Mouse (Mus musculus): ENCODE results near the gene Abhd5. TPM values are rescaled to one million over a fixed set of nuclear protein-coding genes. Genes with fewer than 3 reads are reported as not detected.
A peak's percentile ranks its signal among the peaks of the same experiment; 100 is the strongest.

Abhd5 gene
- total RNA-seq, 2 experiments from 2014 or later: 49.9 TPM

- no peak for ATAC-seq (replicated peaks; ENCODE audit: low FRiP score, poor library complexity, severe bottlenecking)
Observed at GRCm38 (mm10) chr9:122345291-122345690, 6.1 kb upstream of the Abhd5 start.

- ATAC-seq (replicated peaks; ENCODE audit: low FRiP score, poor library complexity, severe bottlenecking): no peak
Observed at GRCm38 (mm10) chr9:122346059-122346458, 5.3 kb upstream of the Abhd5 start.

DNA sequence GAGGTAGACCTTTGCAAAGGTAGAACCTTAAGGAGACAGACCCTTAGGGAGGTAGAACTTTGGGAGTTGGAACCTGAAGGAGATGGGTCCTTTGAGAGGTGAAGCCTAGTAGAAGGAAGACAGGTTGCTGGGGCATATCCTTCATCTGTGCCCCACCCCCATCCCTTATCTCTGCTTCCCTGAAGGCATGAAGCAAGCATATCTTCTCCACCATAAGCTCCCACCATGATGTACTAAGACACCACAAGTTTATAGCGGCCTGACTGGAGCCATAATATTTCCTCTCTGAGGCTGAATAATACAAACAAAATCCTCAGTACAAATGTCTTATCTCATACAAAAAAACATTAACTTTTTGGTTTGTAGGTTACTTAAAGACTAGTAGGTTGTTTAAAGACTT, 3.5 kb upstream of the Abhd5 start:
- peak; percentile 72 for ATAC-seq (replicated peaks; ENCODE audit: low FRiP score, poor library complexity, severe bottlenecking)

DNA sequence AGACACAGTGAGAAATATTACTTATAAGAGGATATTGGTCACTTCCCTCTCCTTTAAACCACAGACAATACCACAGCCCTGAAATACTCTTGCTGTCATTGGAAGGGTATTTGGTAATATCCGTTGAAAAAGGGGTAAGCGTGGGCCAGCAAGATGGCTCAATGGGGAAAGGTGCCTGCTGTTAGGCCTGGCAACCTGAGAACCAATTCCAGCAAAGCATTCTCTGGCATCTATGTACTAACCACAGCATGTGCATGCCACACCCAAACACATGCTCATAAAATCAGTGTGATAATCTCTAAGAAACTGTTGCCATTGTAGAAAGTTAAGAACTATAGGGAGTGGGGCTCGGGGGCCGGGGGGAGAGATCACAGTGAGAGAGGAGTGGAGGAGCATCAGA, 2.1 kb upstream of the Abhd5 start:
- no peak for ATAC-seq (replicated peaks; ENCODE audit: low FRiP score, poor library complexity, severe bottlenecking)

- ATAC-seq (replicated peaks; ENCODE audit: low FRiP score, poor library complexity, severe bottlenecking): no peak
Observed at GRCm38 (mm10) chr9:122350396-122351130, 845 bp upstream of the Abhd5 start.

- peak; percentile 7; the same call in 1 of the 2 replicates for ATAC-seq (replicated peaks; ENCODE audit: low FRiP score, poor library complexity, severe bottlenecking)
Observed at GRCm38 (mm10) chr9:122352025-122352392, 601 bp downstream of the Abhd5 start.

DNA sequence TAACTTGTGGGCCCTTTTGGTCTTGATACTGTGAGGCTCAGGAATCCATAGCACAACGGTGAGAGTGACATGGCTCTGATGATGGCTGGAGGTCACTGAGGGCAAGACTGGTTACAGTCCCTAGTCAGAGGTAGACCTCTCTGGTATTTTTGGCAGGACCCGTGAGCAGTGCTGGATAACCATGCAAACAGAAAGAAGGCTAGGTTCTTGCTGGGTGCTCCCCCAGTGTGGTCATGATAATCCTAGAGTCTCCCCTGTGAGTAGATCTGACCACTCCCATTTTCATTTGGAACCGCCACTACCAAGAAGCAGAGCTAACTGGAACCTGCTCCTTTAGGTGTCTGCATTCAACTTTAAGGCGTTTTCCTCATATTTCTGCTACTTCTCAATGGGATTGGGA, 1.5 kb downstream of the Abhd5 start:
- no peak for ATAC-seq (replicated peaks; ENCODE audit: low FRiP score, poor library complexity, severe bottlenecking)

- ATAC-seq (replicated peaks; ENCODE audit: low FRiP score, poor library complexity, severe bottlenecking): no peak
Observed at GRCm38 (mm10) chr9:122354240-122354639, 2.8 kb downstream of the Abhd5 start.

DNA sequence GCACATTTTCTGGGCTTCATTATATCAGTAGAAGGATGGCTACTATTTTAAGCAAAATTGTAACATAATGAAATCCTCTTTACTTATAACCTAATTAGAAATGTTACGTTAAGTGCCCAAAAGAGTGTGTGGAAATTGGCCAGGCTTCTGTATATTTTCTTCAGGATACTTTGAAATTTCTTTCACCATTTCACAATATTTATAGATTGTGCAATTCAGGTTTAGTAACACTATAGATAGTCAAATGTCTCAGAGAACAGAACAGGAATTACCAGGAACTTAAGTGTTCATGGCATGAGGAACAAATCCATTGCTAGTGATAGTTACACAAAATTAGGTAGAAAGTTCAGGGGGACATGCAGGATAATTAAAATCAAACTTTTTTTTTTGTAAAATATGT, 5.7 kb downstream of the Abhd5 start:
- ATAC-seq (replicated peaks; ENCODE audit: low FRiP score, poor library complexity, severe bottlenecking): no peak

DNA sequence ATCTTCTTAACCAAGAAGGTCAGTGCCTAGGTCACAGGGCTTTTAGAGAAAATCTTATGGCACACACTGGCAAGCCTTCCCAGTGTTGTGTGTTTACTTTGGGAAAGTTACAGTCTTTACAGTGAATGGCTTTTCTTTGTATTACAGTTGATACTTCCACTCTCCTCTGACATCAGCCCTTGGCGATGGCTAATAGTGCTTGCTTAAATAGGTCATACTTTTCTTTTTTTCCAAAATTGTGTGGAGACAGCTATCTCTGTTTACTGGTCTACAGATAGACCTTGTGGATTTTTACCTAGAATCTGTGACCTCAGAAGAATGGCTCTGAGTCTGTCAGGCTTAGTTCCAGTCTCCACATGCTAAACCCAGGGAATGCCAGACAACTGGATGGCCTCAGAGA, 6.2 kb downstream of the Abhd5 start:
- ATAC-seq (replicated peaks; ENCODE audit: low FRiP score, poor library complexity, severe bottlenecking): no peak

DNA sequence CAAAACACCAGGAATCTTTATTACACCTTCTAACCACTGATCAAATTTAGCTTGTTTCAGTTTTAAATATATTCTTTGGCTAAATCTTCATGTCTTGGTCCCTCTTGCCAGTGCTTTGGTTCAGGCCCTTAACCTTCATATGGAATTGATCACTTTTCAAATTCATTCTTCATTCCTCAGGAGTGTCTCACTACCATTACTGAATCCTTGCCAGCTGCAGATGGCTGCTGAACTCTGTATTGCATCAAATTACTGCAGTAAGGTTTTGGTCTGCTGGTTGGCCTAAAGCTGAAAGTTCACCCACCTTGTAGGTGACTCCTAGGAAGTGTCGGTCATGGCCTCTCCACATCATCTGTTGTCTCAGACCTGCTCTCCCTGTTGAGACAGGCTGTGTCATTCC, 12.8 kb downstream of the Abhd5 start:
- ATAC-seq (replicated peaks; ENCODE audit: low FRiP score, poor library complexity, severe bottlenecking): no peak

GRCm38 (mm10) chr9:122370292-122370794, 18.9 kb downstream of the Abhd5 start:
- 0 out of 2 replicates have a peak, but pooled peaks have one; percentile 43 for ATAC-seq (replicated peaks; ENCODE audit: low FRiP score, poor library complexity, severe bottlenecking)

DNA sequence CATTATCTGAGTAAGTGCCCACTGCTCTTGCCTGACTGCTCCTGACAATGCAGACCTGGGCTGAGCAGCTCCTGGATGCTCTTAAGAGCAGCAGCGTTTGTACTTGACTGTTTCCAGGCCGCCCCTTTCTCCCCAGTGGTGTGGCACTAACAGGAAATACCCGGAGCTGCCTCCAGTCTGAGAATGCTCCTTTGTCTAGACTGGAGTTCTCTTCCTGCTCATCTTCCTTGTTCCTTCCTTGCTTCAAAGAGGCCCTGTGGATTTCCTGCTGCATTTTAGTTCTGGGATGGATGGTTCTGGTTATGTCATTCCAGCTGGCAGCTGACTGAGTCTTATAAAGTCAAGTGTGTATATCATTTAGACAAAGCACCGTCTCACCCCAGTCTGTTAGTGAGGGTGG, 21.1 kb downstream of the Abhd5 start:
- no peak for ATAC-seq (replicated peaks; ENCODE audit: low FRiP score, poor library complexity, severe bottlenecking)

- peak; percentile 76 for ATAC-seq (replicated peaks; ENCODE audit: low FRiP score, poor library complexity, severe bottlenecking)
Observed at GRCm38 (mm10) chr9:122372991-122373390, 21.6 kb downstream of the Abhd5 start.

DNA sequence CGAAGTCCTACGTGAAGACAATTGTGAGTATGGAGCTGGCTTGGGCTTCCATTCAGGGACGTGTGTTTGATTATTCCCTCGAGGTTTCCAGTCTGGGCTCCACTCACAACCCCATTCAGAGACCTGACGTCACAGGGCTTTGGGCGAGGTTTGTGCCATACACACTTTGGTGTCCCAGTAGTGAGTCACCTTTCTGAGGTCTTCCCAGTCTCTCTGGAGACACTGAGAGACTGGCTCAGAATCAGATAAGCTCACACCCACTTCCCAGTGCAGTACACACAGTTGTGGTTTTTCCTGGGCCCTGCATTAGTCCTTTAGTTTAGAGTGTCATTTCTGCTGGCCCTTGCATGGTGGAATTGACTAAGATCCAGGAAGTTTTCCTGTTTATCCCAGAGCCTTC, 27.6 kb downstream of the Abhd5 start:
- ATAC-seq (replicated peaks; ENCODE audit: low FRiP score, poor library complexity, severe bottlenecking): no peak

DNA sequence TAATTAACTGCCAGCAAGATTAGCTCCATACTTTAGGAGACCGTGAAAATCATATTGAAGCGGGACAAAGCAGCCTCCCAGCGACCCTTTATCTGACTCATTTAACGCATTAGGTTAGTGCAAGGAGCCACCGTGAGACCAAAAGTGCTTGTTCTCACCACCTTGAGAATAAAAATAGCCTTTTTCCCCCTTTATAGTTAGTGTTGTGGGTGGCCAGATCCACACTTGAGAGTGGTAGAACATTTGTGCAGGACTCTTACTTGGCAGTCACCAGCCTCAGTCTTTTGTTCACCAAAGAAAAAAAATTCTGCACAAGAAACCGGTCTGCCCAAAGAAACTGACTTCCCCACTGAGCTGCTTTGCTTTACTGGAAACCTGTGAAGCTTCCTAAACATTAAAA, 29.6 kb downstream of the Abhd5 start:
- ATAC-seq (replicated peaks; ENCODE audit: low FRiP score, poor library complexity, severe bottlenecking): no peak

DNA sequence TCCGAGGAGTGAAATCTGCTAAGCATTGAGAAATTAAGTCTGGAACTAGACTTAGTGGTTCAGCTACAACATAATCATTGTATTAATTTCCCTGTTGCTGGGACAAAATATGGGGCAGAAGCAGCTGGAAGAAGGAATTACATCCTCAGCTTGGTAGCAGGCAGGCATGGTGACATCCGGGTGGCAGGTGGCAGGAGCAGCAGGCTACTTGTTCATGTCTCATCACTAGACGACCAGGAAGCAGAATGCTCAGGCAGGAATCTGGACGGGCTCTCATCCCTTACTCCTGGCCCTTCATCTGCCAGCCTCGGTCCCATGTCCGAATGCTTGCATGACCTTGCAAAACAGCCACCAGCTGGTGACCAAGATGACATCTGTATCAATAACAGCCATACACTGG, 30.6 kb downstream of the Abhd5 start:
- ATAC-seq (replicated peaks; ENCODE audit: low FRiP score, poor library complexity, severe bottlenecking): no peak

DNA sequence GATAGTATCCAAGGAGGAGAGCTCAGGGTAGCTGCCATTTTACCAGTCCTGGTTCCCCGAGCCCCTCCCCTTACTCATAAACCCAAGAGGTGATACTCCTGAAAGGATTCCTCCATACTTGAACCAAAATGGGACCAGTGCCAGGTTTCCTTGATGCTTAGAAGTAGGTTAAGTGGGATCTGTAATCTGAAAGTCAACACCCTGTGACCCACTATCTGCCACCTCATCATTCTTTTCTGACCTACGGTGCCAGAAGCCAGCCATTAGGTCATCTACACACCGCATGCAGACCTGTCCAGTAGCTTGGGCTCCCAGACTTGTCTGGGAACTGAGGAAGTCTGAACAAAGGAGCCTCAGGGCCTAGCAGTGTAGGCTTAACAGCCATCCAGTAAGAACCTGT, 34.6 kb downstream of the Abhd5 start:
- ATAC-seq (replicated peaks; ENCODE audit: low FRiP score, poor library complexity, severe bottlenecking): no peak

- ATAC-seq (replicated peaks; ENCODE audit: low FRiP score, poor library complexity, severe bottlenecking): no peak
Observed at GRCm38 (mm10) chr9:122389287-122389920, 38.0 kb downstream of the Abhd5 start.

DNA sequence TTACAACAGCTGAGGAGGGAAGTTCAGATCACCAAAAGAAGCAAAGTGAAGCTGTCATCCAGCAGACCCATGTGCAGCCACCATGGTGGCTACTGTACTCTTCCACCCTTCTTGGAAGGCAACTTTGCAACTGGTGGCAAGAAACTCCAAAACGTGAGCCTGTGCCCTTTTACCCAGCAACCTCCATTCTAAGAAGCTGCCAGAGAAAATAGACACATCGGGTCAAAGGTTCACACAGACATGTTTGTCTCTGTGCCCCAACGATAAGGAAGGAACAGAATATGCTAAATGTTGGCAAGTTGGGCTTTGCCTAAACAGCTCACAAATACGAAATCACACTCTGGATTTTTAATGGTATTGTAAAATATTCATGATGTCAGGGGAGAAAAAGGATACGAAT, 44.4 kb downstream of the Abhd5 start:
- ATAC-seq (replicated peaks; ENCODE audit: low FRiP score, poor library complexity, severe bottlenecking): no peak

DNA sequence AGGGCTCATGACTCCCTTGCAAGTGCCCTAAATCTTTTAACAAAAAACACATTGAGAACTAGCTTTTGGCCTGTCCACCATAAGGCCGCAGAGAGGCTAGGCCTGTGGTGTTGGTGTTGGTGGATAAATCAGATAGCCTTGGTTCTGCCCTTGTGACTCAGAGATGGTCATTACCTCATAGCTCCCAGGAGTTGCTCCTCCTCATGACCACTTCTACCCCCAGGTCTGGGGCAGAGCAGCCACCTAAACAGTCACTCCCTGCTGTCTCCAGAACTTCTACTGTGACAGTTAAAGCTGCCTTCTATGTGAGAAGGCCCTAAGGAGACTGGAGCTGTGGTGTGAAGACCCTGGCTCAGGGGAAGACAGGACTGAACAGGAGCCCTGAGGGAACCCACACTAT, 45.7 kb downstream of the Abhd5 start:
- ATAC-seq (replicated peaks; ENCODE audit: low FRiP score, poor library complexity, severe bottlenecking): no peak

- no peak for ATAC-seq (replicated peaks; ENCODE audit: low FRiP score, poor library complexity, severe bottlenecking)
Observed at GRCm38 (mm10) chr9:122398746-122399145, 47.3 kb downstream of the Abhd5 start.

Measured in erythroid progenitor cell, adult 5-6 weeks (primary cell).